Mouse (Mus musculus): ENCODE results near the gene Idh1. TPM values are rescaled to one million over a fixed set of nuclear protein-coding genes. Genes with fewer than 3 reads are reported as not detected.
A peak's percentile ranks its signal among the peaks of the same experiment; 100 is the strongest.

Idh1 gene
- polyA plus RNA-seq, 1 experiment from 2014 or later: 302 TPM

DNA sequence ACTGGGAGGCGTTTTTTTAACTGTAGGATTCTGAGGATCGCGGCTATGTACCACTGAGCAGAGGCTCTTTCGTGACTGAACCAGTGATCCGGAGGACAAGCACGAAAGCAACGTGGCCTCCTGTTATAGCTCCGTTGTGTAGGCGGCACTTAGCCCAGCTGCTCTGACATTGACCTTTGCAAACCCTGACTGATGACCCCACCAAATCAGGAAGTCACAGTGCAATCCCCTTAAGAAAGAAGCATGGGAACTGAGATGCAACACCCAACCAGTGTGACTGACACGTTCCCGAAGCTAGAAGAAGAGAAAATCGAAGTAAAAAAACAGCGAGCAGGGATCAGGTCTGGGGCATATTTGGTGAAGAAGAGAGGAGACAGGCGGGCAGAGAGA lies 73.5 kb downstream of the Idh1 start:
- no peak for ATAC-seq
- H3K27me3 ChIP-seq (replicated peaks; ENCODE audit: control insufficient read depth, insufficient read depth, low read length): no peaks in the 10 kb centered on the region
- no peak overlapping the region for H3K27ac ChIP-seq (ENCODE audit: low read length)
- H3K9ac ChIP-seq (ENCODE audit: low read depth, low read length): 0 out of 2 replicates have a peak overlapping the region, but pooled peaks have one; percentile 8
- peak overlapping the region; percentile 6; the same call in 1 of the 2 replicates for H3K4me2 ChIP-seq (ENCODE audit: low read depth, low read length)
- WGBS: 55% methylated on average over 14 of the region's 14 CpGs
- H3K4me3 ChIP-seq (ENCODE audit: low read length): no peak overlapping the region
- H3K36me3 ChIP-seq (ENCODE audit: control insufficient read depth, insufficient read depth, low read length): no peaks in the 10 kb centered on the region
- 0 out of 2 replicates have a peak, but pooled peaks cover under 1% of the 10 kb centered on the region for H3K4me1 ChIP-seq (ENCODE audit: control insufficient read depth, insufficient read depth, low read length)
- no peaks in the 10 kb centered on the region for H3K9me3 ChIP-seq (ENCODE audit: control insufficient read depth, low read length)

- H3K27ac ChIP-seq (ENCODE audit: low read length): no peak overlapping the region
- H3K4me2 ChIP-seq (ENCODE audit: low read depth, low read length): peak overlapping the region; percentile 6; the same call in 1 of the 2 replicates
- no peaks in the 10 kb centered on the region for H3K36me3 ChIP-seq (ENCODE audit: control insufficient read depth, insufficient read depth, low read length)
- H3K27me3 ChIP-seq (replicated peaks; ENCODE audit: control insufficient read depth, insufficient read depth, low read length): no peaks in the 10 kb centered on the region
- WGBS: 9% methylated on average over 8 of the region's 8 CpGs
- ATAC-seq: peak; percentile 70
- 0 out of 2 replicates have a peak overlapping the region, but pooled peaks have one; percentile 8 for H3K9ac ChIP-seq (ENCODE audit: low read depth, low read length)
- H3K9me3 ChIP-seq (ENCODE audit: control insufficient read depth, low read length): no peaks in the 10 kb centered on the region
- no peak overlapping the region for H3K4me3 ChIP-seq (ENCODE audit: low read length)
- no peaks in the 10 kb centered on the region for H3K4me1 ChIP-seq (ENCODE audit: control insufficient read depth, insufficient read depth, low read length)
Observed at GRCm38 (mm10) chr1:65112031-65112806, 74.1 kb downstream of the Idh1 start.

GRCm38 (mm10) chr1:65109756-65110435 lies 76.4 kb downstream of the Idh1 start:
- WGBS: 75% methylated on average over 25 of the region's 25 CpGs
- H3K27me3 ChIP-seq (replicated peaks; ENCODE audit: control insufficient read depth, insufficient read depth, low read length): no peaks in the 10 kb centered on the region
- no peak overlapping the region for H3K27ac ChIP-seq (ENCODE audit: low read length)
- no peak overlapping the region for H3K9ac ChIP-seq (ENCODE audit: low read depth, low read length)
- ATAC-seq: no peak
- no peaks in the 10 kb centered on the region for H3K36me3 ChIP-seq (ENCODE audit: control insufficient read depth, insufficient read depth, low read length)
- H3K4me2 ChIP-seq (ENCODE audit: low read depth, low read length): no peak overlapping the region
- no peaks in the 10 kb centered on the region for H3K9me3 ChIP-seq (ENCODE audit: control insufficient read depth, low read length)
- H3K4me1 ChIP-seq (ENCODE audit: control insufficient read depth, insufficient read depth, low read length): no peaks in the 10 kb centered on the region
- H3K4me3 ChIP-seq (ENCODE audit: low read length): no peak overlapping the region

GRCm38 (mm10) chr1:65109196-65109595 lies 77.1 kb downstream of the Idh1 start:
- Histone ChIP-seq H3K4me2 (ENCODE audit: low read depth, low read length) (no peak overlapping the region), H3K4me3 (ENCODE audit: low read length) (no peak overlapping the region), H3K27me3 (replicated peaks; ENCODE audit: control insufficient read depth, insufficient read depth, low read length) (no peaks in the 10 kb centered on the region), H3K4me1 (ENCODE audit: control insufficient read depth, insufficient read depth, low read length) (no peaks in the 10 kb centered on the region), H3K9ac (ENCODE audit: low read depth, low read length) (no peak overlapping the region), H3K27ac (ENCODE audit: low read length) (no peak overlapping the region), H3K36me3 (ENCODE audit: control insufficient read depth, insufficient read depth, low read length) (no peaks in the 10 kb centered on the region), H3K9me3 (ENCODE audit: control insufficient read depth, low read length) (no peaks in the 10 kb centered on the region)
- ATAC-seq: no peak
- 87% methylated on average over 8 of the region's 8 CpGs for WGBS

Other genes starting within 250 kb of the Idh1 start
- 3.4 and 3.9 TPM in 2 replicates for gene Plekhm3, start 229.7 kb downstream of the Idh1 start, polyA plus RNA-seq (2015; fragmentation: Nextera tagmentation; extraction: Ambion mirVana)
- 0.11 and 1.4 TPM in 2 replicates for gene Akr1cl, start 153.7 kb downstream of the Idh1 start, polyA plus RNA-seq (2015; fragmentation: Nextera tagmentation; extraction: Ambion mirVana)
- gene Cryge, start 135.4 kb downstream of the Idh1 start, polyA plus RNA-seq (2015; fragmentation: Nextera tagmentation; extraction: Ambion mirVana): not detected in 2 replicates
- gene Crygd, start 123.0 kb downstream of the Idh1 start, polyA plus RNA-seq (2015; fragmentation: Nextera tagmentation; extraction: Ambion mirVana): not detected in 2 replicates
- gene Crygc, start 112.8 kb downstream of the Idh1 start, polyA plus RNA-seq (2015; fragmentation: Nextera tagmentation; extraction: Ambion mirVana): not detected in 2 replicates
- not detected in 2 replicates for gene Crygb, start 104.2 kb downstream of the Idh1 start, polyA plus RNA-seq (2015; fragmentation: Nextera tagmentation; extraction: Ambion mirVana)
- not detected in 2 replicates for gene Cryga, start 83.1 kb downstream of the Idh1 start, polyA plus RNA-seq (2015; fragmentation: Nextera tagmentation; extraction: Ambion mirVana)
- gene Gm28845, start 66.9 kb downstream of the Idh1 start, polyA plus RNA-seq (2015; fragmentation: Nextera tagmentation; extraction: Ambion mirVana): not detected in 2 replicates
- gene D630023F18Rik, start 63.3 kb downstream of the Idh1 start, polyA plus RNA-seq (2015; fragmentation: Nextera tagmentation; extraction: Ambion mirVana): 0.34 TPM in 1 of 2 replicates, not detected in the other
- 6.2 and 8.8 TPM in 2 replicates for gene Pikfyve, start 183 bp upstream of the Idh1 start, polyA plus RNA-seq (2015; fragmentation: Nextera tagmentation; extraction: Ambion mirVana)
- gene Pth2r, start 95.6 kb upstream of the Idh1 start, polyA plus RNA-seq (2015; fragmentation: Nextera tagmentation; extraction: Ambion mirVana): 0.07 TPM in 1 of 2 replicates, not detected in the other